Mouse (Mus musculus): ENCODE measurements around the gene Usp45.

DNA sequence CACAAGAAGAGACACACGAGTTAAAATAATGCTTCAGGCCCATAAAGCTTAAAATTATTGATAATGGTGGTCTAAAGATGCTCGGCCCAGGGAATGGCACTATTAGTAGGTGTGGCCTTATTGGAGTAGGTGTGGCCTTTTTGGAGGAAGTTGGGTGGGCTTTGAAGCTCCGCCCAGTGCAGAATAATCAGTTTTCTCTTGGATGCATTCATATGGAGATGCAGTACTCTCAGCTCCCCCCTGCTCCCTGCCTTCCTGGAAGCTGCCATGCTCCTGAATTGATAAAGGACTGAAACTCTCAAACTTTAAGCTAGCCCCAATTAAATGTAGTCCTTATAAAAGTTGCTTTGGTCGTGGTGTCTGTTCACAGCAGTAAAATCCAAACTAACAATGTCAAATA is 3.1 kb upstream of the Usp45 start:
- TF ChIP-seq POLR2A (IDR thresholded peaks at IDR 0.05; ENCODE audit: insufficient read depth, low read depth, low read length) = no peak
- no peak for TF ChIP-seq CTCF (IDR thresholded peaks at IDR 0.05)

Measured in heart, adult 2 months (tissue).